Mouse (Mus musculus) C2C12 (cell line): ENCODE measurements around the gene Adprhl2.

Experiments
- CEBPB ChIP-seq: IDR thresholded peaks from one replicate; pipeline ENCODE4 v1.6.1; 2011; ENCODE audit warnings: low read depth, mild to moderate bottlenecking, control low read depth, moderate library complexity
- CTCF ChIP-seq: IDR thresholded peaks from one replicate; pipeline ENCODE4 v1.5.1; 2011; ENCODE audit not compliant: control insufficient read depth, insufficient read depth, insufficient read length
- FOSL1 ChIP-seq: IDR thresholded peaks from one replicate; pipeline ENCODE4 v1.8.0; 2011; ENCODE audit warnings: mild to moderate bottlenecking, low read length; ENCODE audit not compliant: poor library complexity, insufficient read depth, severe bottlenecking
- MAX ChIP-seq: IDR thresholded peaks from one replicate; pipeline ENCODE4 v1.6.1; 2011; ENCODE audit warnings: mild to moderate bottlenecking, control low read depth
- MYOD1 ChIP-seq: IDR thresholded peaks from one replicate; pipeline ENCODE4 v1.6.1; 2011; ENCODE audit warnings: low read depth; ENCODE audit not compliant: control insufficient read depth, insufficient read length
- MYOG ChIP-seq: IDR thresholded peaks from one replicate; pipeline ENCODE4 v1.6.1; 2011; ENCODE audit not compliant: control insufficient read depth, insufficient read length; ENCODE audit errors: extremely low read depth
- USF1 ChIP-seq: IDR thresholded peaks from one replicate; pipeline ENCODE4 v1.6.1; 2011; ENCODE audit warnings: low read depth, mild to moderate bottlenecking, control low read depth, moderate library complexity

- TF ChIP-seq MAX (no peak), CTCF (no peak), USF1 (no peak), MYOD1 (no peak), CEBPB (no peak), MYOG (no peak), FOSL1 (no peak)
Observed at GRCm38 (mm10) chr4:126332358-126332757, 10.9 kb upstream of the Adprhl2 start.
